Mouse (Mus musculus) E14TG2a.4 (cell line): ENCODE results near the gene Ube2l3.
A peak's percentile ranks its signal among the peaks of the same experiment; 100 is the strongest.
"Not testable (repeated sequence)": the region's sequence is repeated elsewhere in the genome, so short reads cannot be mapped to it uniquely, and the experiment has no call there.

Experiments used
- H3K27me3 ChIP-seq: 2 replicates; pipeline ENCODE4 v1.6.1; 2014; ENCODE audit warnings: low read length, control low read depth; ENCODE audit not compliant: insufficient read depth
- H3K36me3 ChIP-seq: 2 replicates; pipeline ENCODE4 v1.6.1; 2014; ENCODE audit warnings: low read length, control low read depth; ENCODE audit not compliant: insufficient read depth
- H3K4me1 ChIP-seq: replicated peaks from 2 replicates; pipeline ENCODE4 v1.6.1; 2014; ENCODE audit warnings: low read depth, low read length, control low read depth
- H3K4me3 ChIP-seq: replicated peaks from 2 replicates; pipeline ENCODE4 v1.5.1; 2014; ENCODE audit warnings: mild to moderate bottlenecking, low read length
- H3K9me3 ChIP-seq: 2 replicates; pipeline ENCODE4 v1.6.1; 2014; ENCODE audit warnings: low read length, control low read depth
- CTCF ChIP-seq: conservative IDR thresholded peaks from 2 replicates; pipeline ENCODE4 v1.5.1; 2014; ENCODE audit warnings: low read length
- NANOG ChIP-seq: IDR thresholded peaks from 2 replicates; pipeline ENCODE4 v1.6.1; 2014; ENCODE audit warnings: borderline replicate concordance, low read length, mixed read lengths
- POU5F1 ChIP-seq: IDR thresholded peaks from 2 replicates; pipeline ENCODE4 v1.6.1; 2014; ENCODE audit warnings: low read length, borderline replicate concordance

The Ube2l3 gene

DNA sequence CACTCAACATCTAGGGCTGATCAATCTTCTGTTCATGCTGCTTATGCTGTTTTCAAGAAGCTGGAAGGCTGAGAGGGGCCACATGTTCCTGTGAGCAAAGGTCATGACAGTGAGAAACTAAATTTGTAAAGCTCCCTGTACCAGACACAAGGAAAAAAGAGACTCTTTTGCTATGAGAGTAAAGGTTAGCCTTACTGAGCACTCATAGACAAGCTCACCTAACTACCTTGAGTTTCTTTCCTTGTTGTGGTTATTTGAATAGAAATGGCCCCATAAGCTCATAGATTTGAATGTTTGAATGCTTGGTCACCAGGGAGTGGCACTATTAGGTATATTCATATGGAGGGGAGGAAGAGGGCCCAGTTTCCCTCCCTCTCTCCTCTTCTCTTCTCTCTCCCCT is 35.3 kb downstream of the Ube2l3 start:
- H3K4me1 ChIP-seq, result peaks cover 38% of the 10 kb centered on the region
- no peak overlapping the region for H3K4me3 ChIP-seq
- H3K9me3 ChIP-seq, result no peaks in the 10 kb centered on the region
- H3K36me3 ChIP-seq, result peaks cover 94% of the 10 kb centered on the region
- H3K27me3 ChIP-seq, result no peaks in the 10 kb centered on the region
- TF ChIP-seq CTCF (no peak), POU5F1 (no peak), NANOG (no peak)

GRCm38 (mm10) chr16:17165478-17165877 is 37.0 kb downstream of the Ube2l3 start:
- H3K36me3 ChIP-seq, result peaks cover 95% of the 10 kb centered on the region
- not testable (repeated sequence) for H3K4me3 ChIP-seq, H3K9me3 ChIP-seq, H3K27me3 ChIP-seq
- H3K4me1 ChIP-seq, result peaks cover 34% of the 10 kb centered on the region

- TF ChIP-seq NANOG (no peak), POU5F1 (no peak), CTCF (no peak)
- Histone ChIP-seq H3K4me1 (peaks cover 42% of the 10 kb centered on the region), H3K9me3 (no peaks in the 10 kb centered on the region), H3K4me3 (no peak overlapping the region), H3K27me3 (no peaks in the 10 kb centered on the region), H3K36me3 (peaks cover 93% of the 10 kb centered on the region)
These were observed 48.1 kb downstream of the Ube2l3 start for GRCm38 (mm10) chr16:17154346-17154745.

GRCm38 (mm10) chr16:17151874-17152273 is 50.6 kb downstream of the Ube2l3 start:
- Histone ChIP-seq H3K9me3 (no peaks in the 10 kb centered on the region), H3K27me3 (no peaks in the 10 kb centered on the region), H3K36me3 (peaks cover 78% of the 10 kb centered on the region), H3K4me3 (no peak overlapping the region), H3K4me1 (peaks cover 52% of the 10 kb centered on the region)
- TF ChIP-seq NANOG, result no peak
- no peak for TF ChIP-seq POU5F1
- TF ChIP-seq CTCF, result no peak

GRCm38 (mm10) chr16:17150520-17151258 is 51.8 kb downstream of the Ube2l3 start:
- Histone ChIP-seq H3K27me3 (no peaks in the 10 kb centered on the region), H3K36me3 (peaks cover 67% of the 10 kb centered on the region), H3K4me3 (no peak overlapping the region), H3K4me1 (peaks cover 45% of the 10 kb centered on the region), H3K9me3 (no peaks in the 10 kb centered on the region)
- TF ChIP-seq NANOG (no peak), POU5F1 (no peak), CTCF (no peak)

DNA sequence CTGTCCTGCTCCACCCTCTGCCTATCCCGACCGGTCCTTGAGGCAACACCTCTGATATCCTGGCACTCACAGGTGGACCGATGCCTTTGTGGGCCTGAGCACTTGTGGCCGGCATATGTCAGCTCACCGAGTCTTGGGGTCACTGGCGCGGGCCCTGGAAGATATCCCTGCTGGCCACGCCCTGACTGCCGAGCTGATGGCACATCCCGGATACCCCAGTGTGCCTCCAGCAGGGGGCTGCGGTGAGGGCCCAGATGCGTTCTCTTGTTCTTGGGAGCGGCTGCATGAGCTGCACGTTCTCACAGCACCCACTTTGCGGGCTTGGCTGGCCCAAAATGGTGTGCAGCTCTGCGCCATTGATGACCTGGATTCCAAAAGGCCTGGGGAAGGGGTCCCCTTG is 54.4 kb downstream of the Ube2l3 start:
- TF ChIP-seq NANOG (no peak), CTCF (peak; percentile 17)
- peaks cover 55% of the 10 kb centered on the region for H3K4me1 ChIP-seq

DNA sequence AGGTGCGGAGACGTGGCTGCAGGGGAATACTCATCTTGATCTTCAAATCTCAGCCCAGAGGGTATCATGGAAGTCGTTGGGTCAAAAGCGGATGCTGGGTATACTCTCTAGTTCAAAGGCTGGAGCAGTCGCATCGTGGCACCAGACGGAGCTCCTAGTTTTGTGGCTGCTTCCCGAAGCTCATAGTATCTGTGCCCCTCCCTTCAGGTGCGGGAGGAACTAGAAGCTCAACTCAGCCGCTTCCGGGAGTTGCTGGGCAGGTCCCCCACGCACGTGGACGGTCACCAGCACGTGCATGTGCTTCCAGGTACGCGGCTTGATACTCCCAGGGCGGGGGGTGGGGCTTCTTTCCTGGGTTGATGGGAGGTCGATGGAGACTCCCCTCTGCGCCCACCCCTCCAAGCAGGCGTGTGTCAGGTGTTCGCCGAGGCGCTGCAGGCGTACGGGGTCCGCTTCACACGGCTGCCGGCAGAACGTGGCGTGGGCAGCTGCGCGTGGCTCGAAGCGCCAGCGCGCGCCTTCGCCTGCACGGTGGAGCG is 55.0 kb downstream of the Ube2l3 start:
- no peak for TF ChIP-seq NANOG
- no peak for TF ChIP-seq POU5F1
- no peak for TF ChIP-seq CTCF
- Histone ChIP-seq H3K9me3 (no peaks in the 10 kb centered on the region), H3K4me1 (peaks cover 53% of the 10 kb centered on the region), H3K36me3 (peaks cover 36% of the 10 kb centered on the region), H3K4me3 (peak overlapping the region; percentile 93), H3K27me3 (no peaks in the 10 kb centered on the region)

More for the DNA sequence above, 54.4 kb downstream of the Ube2l3 start:
- H3K27me3 ChIP-seq, result no peaks in the 10 kb centered on the region
- H3K4me3 ChIP-seq, result peak overlapping the region; percentile 93
- peaks cover 42% of the 10 kb centered on the region for H3K36me3 ChIP-seq
- no peaks in the 10 kb centered on the region for H3K9me3 ChIP-seq

DNA sequence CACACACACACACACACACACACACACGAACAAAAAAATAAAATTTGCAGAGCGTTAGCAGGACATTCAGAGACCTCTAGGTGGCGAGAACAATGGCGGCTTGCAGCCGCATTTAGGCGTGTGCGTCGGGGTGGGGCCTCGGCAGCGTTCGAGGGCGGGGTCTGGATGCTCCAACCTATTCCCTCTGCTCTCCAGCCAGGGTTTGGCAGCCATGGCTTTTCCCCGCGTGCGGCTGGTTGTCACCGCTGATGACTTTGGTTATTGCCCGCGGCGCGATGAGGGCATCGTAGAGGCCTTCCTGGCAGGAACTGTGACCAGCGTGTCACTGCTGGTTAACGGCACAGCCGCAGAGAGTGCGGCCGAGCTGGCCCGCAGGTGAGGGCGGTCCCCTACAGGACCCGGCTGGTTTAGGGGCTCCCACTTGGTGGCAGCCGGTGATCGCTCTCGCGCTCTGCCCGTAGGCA is 55.6 kb downstream of the Ube2l3 start, which contains the start of gene Ccdc116:
Gene Ccdc116, minus strand, starts transcription at position 458 of the 464 bp plus-strand sequence.
- no peaks in the 10 kb centered on the region for H3K9me3 ChIP-seq
- H3K4me1 ChIP-seq, result peaks cover 49% of the 10 kb centered on the region
- peaks cover 30% of the 10 kb centered on the region for H3K36me3 ChIP-seq
- TF ChIP-seq CTCF, result peak; percentile 16; the same call in 1 of the 2 replicates
- no peak for TF ChIP-seq POU5F1
- H3K27me3 ChIP-seq, result no peaks in the 10 kb centered on the region; the same call in 1 of the 2 replicates
- H3K4me3 ChIP-seq, result peak within 1 kb of the TSS; percentile 93

- Histone ChIP-seq H3K4me3 (peak within 1 kb of the TSS; percentile 43), H3K27me3 (peaks cover 18% of the 10 kb centered on the region), H3K36me3 (peaks cover 10% of the 10 kb centered on the region), H3K4me1 (peaks cover 31% of the 10 kb centered on the region), H3K9me3 (no peaks in the 10 kb centered on the region)
- TF ChIP-seq NANOG, result no peak
- no peak for TF ChIP-seq POU5F1
- TF ChIP-seq CTCF, result no peak
These were observed 58.1 kb downstream of the Ube2l3 start, which contains the start of gene Ydjc for GRCm38 (mm10) chr16:17144339-17144738. Ydjc (plus strand) TSS chr16:17144621.
